Mouse (Mus musculus) forebrain, embryonic 10.5 days (tissue): ENCODE measurements around the gene Ctnnbip1. TPM values are rescaled to one million over a fixed set of nuclear protein-coding genes. Genes with fewer than 3 reads are reported as not detected.

Experiments used
- DNase-seq: peaks from one replicate; pipeline ENCODE4 v3.0.0-alpha.2; 2017; ENCODE audit warnings: low spot score; ENCODE audit errors: extremely low spot score
- H3K27ac ChIP-seq: fragments of 300-500 bp; sonication (generic); 2 replicates; pipeline ENCODE4 v1.5.1; 2016; ENCODE audit warnings: mild to moderate bottlenecking
- H3K27me3 ChIP-seq: fragments of 300-500 bp; sonication (generic); 2 replicates; pipeline ENCODE4 v1.6.1; 2016; ENCODE audit warnings: mild to moderate bottlenecking; ENCODE audit not compliant: poor library complexity, severe bottlenecking
- H3K36me3 ChIP-seq: fragments of 300-500 bp; sonication (generic); replicated peaks from 2 replicates; pipeline ENCODE4 v1.6.1; 2016; ENCODE audit warnings: mild to moderate bottlenecking, moderate library complexity
- H3K4me1 ChIP-seq: fragments of 300-500 bp; sonication (generic); 2 replicates; pipeline ENCODE4 v1.6.1; 2016
- H3K4me3 ChIP-seq: fragments of 300-500 bp; sonication (generic); 2 replicates; pipeline ENCODE4 v1.5.1; 2016; ENCODE audit warnings: mild to moderate bottlenecking, moderate library complexity
- H3K9me3 ChIP-seq: fragments of 300-500 bp; sonication (generic); 2 replicates; pipeline ENCODE4 v1.6.1; 2016; ENCODE audit warnings: mild to moderate bottlenecking, moderate library complexity
- WGBS: fragments of 180-500 bp; shearing (Covaris S2); methylation state at CpG from one replicate; pipeline ENCODE4 v1.1.7; 2016; 5-methylcytosine and 5-hydroxymethylcytosine counted together
- polyA plus RNA-seq: library from polyadenylated mRNA; unstranded; fragments of >200 nt; fragmentation: Nextera tagmentation; extraction: Ambion mirVana; gene quantifications from 2 replicates; pipeline ENCODE4 v1.2.1, GENCODE M21; 2016

Ctnnbip1 gene
- polyA plus RNA-seq, 1 experiment from 2014 or later, result 59.6 TPM

- DNase-seq, result no peak
- peaks cover 66% of the 10 kb centered on the region for H3K4me1 ChIP-seq
- WGBS, result 64% methylated on average over 6 of the region's 6 CpGs
Observed at GRCm38 (mm10) chr4:149568622-149569021, 50.6 kb downstream of the Ctnnbip1 start.

DNA sequence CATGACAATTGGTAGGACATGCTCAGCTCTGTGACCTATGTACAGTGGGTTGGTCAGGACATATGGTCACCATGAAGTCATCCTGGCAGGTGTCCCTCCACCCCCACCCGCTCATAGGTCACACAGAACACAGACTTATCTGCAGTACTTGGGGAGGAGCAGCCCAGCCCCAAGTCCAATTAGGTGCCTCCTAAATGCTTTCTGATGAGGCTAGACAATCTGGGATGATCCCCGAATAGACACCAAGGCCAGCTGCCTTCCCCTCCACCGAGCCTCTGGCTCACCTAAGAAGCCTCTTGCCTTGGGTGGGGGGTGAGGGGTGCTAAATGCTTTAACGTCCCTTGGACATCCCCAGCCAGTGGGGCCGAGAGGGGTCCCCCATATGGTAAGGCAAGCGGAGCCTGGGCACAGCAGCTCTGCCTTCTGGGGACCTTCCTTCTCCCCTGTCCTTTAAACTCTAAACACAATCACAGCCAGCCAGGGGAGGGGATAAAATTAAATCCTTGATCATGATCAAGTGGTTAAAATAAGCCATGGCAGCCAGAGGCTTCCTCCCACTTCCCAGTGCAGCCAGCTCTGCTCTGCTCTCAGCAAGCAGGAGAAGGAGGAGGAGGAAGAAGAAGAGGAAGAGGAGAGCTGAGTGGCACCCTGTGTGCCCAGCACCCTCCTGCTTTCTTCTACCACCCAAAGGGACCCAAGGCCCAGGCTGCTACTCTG lies 51.9 kb downstream of the Ctnnbip1 start:
- peaks cover 63% of the 10 kb centered on the region for H3K4me1 ChIP-seq
- no peak for DNase-seq
- no peak overlapping the region for H3K27ac ChIP-seq
- H3K9me3 ChIP-seq, result no peaks in the 10 kb centered on the region
- WGBS, result 84% methylated on average over 6 of the region's 6 CpGs
- H3K36me3 ChIP-seq, result peaks cover 14% of the 10 kb centered on the region
- no peak overlapping the region for H3K4me3 ChIP-seq
- peaks cover 29% of the 10 kb centered on the region for H3K27me3 ChIP-seq

More at GRCm38 (mm10) chr4:149568622-149569021, 50.6 kb downstream of the Ctnnbip1 start:
- Histone ChIP-seq H3K36me3 (peaks cover 21% of the 10 kb centered on the region), H3K27ac (no peak overlapping the region), H3K4me3 (no peak overlapping the region), H3K9me3 (no peaks in the 10 kb centered on the region), H3K27me3 (peaks cover 18% of the 10 kb centered on the region)

GRCm38 (mm10) chr4:149570498-149570863 lies 52.4 kb downstream of the Ctnnbip1 start:
- H3K4me1 ChIP-seq, result peaks cover 58% of the 10 kb centered on the region
- H3K36me3 ChIP-seq, result peaks cover 9% of the 10 kb centered on the region
- H3K9me3 ChIP-seq, result no peaks in the 10 kb centered on the region
- DNase-seq, result no peak
- WGBS, result 86% methylated on average over 4 of the region's 4 CpGs
- no peak overlapping the region for H3K4me3 ChIP-seq
- no peak overlapping the region for H3K27ac ChIP-seq
- peaks cover 29% of the 10 kb centered on the region for H3K27me3 ChIP-seq

DNA sequence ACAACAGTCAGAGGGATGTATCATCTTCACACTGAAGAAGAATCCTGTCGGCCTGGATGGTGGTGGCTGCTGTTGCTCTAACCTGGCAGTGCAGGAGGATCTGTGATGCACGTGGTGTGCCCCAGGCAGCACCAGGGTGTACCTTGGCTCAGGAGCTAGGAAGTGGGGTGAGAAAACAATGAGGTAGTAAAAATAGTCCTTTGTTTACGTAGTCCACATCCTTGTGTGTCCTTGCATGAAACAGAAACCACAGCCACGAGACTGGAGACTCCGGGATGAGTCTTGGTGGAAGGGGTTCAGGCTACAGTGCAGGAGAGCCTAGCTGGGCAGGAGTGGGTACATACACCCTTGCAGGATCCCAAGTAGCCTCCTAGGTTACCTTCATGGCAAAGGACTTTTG lies 53.2 kb downstream of the Ctnnbip1 start:
- no peaks in the 10 kb centered on the region for H3K9me3 ChIP-seq
- 0 out of 2 replicates have a peak, but pooled peaks cover 2% of the 10 kb centered on the region for H3K36me3 ChIP-seq
- DNase-seq, result no peak
- H3K4me3 ChIP-seq, result no peak overlapping the region
- H3K27ac ChIP-seq, result no peak overlapping the region
- WGBS, result 84% methylated on average over 5 of the region's 5 CpGs
- peaks cover 61% of the 10 kb centered on the region for H3K4me1 ChIP-seq
- H3K27me3 ChIP-seq, result peaks cover 26% of the 10 kb centered on the region

DNA sequence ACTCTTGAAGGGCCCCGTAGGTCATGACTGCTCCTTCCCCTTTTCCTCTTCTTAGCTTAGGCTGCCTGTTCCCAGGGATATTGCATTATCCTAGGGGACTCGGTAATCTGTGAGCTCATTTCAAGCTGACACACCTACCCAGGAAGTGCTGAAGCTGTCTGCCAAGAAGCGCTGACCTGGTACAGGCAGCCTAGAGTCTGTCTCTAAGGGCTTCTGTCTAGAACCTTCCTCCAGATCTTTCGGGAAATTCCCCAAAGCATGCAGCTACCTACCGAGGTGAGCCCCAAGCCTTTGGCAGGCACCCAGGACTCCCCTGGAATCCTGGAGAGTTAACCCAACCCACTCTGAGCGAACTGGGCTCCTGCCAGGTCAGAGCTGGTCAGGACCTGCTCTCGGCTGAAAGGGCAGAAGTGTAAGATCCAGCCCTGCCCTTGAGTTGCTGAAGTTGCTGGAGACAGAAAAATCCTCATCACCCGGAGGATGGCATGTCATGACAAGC lies 53.7 kb downstream of the Ctnnbip1 start:
- Histone ChIP-seq H3K27ac (no peak overlapping the region), H3K4me3 (no peak overlapping the region), H3K27me3 (peaks cover 30% of the 10 kb centered on the region), H3K9me3 (no peaks in the 10 kb centered on the region), H3K36me3 (no peaks in the 10 kb centered on the region), H3K4me1 (peaks cover 66% of the 10 kb centered on the region)
- no peak for DNase-seq
- WGBS, result 53% methylated on average over 8 of the region's 8 CpGs

DNA sequence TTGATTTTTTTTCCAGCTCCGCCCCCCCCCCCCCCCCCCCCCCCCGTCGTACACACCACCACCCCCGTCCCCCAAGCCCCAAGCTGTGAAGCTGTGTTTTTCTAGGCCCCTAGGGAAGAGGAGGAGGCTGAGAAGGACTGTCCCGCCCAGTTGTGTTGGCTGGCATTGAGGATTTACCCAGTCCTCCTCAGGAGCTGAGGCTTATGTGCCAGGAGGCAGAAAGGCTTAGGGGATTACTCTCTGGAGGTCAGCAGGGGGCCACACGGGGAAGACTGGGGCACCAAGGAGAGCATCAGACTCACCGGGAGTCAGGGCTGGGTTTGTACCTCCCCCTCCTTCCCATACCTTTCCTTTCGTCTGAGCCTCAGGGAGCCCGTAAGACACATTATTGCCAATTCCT lies 54.4 kb downstream of the Ctnnbip1 start:
- H3K9me3 ChIP-seq, result no peaks in the 10 kb centered on the region
- peaks cover 37% of the 10 kb centered on the region for H3K27me3 ChIP-seq
- WGBS, result 16% methylated on average over 8 of the region's 9 CpGs
- H3K36me3 ChIP-seq, result no peaks in the 10 kb centered on the region
- DNase-seq, result no peak
- peaks cover 67% of the 10 kb centered on the region for H3K4me1 ChIP-seq
- no peak overlapping the region for H3K27ac ChIP-seq
- no peak overlapping the region for H3K4me3 ChIP-seq

GRCm38 (mm10) chr4:149572851-149573250 lies 54.8 kb downstream of the Ctnnbip1 start:
- Histone ChIP-seq H3K9me3 (no peaks in the 10 kb centered on the region), H3K27me3 (peaks cover 41% of the 10 kb centered on the region), H3K36me3 (no peaks in the 10 kb centered on the region), H3K4me1 (peaks cover 65% of the 10 kb centered on the region), H3K27ac (no peak overlapping the region), H3K4me3 (no peak overlapping the region)
- 60% methylated on average over 8 of the region's 8 CpGs for WGBS
- DNase-seq, result no peak

GRCm38 (mm10) chr4:149574391-149574821 lies 56.4 kb downstream of the Ctnnbip1 start:
- no peak for DNase-seq
- Histone ChIP-seq H3K27ac (no peak overlapping the region), H3K4me1 (peaks cover 65% of the 10 kb centered on the region), H3K4me3 (no peak overlapping the region), H3K27me3 (peaks cover 53% of the 10 kb centered on the region), H3K9me3 (no peaks in the 10 kb centered on the region), H3K36me3 (no peaks in the 10 kb centered on the region)
- WGBS, result 74% methylated on average over 14 of the region's 14 CpGs

DNA sequence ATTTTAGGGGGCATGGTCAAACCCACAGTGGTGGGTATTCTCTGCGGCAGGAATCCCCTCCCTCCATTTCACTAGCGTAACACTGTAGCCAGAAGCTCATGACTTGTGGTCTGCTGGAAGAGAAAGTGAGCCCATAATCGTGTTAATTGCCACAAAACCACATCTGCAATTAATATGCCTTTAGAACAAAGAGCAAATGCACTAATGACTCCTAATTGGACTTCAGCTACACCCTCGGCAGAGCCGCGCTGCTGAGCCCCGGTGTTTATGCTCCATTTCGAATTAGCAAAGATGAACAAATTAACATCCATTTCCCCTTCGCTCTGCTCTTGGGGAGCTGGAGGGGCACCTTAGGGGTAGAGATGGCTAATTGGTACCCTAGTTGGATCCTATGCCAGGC lies 58.0 kb downstream of the Ctnnbip1 start:
- H3K4me1 ChIP-seq, result peaks cover 57% of the 10 kb centered on the region
- 85% methylated on average over 9 of the region's 9 CpGs for WGBS
- no peaks in the 10 kb centered on the region for H3K36me3 ChIP-seq
- H3K27ac ChIP-seq, result no peak overlapping the region
- no peak for DNase-seq
- H3K4me3 ChIP-seq, result no peak overlapping the region
- no peaks in the 10 kb centered on the region for H3K9me3 ChIP-seq
- peaks cover 59% of the 10 kb centered on the region for H3K27me3 ChIP-seq

GRCm38 (mm10) chr4:149576993-149577548 lies 59.0 kb downstream of the Ctnnbip1 start:
- H3K27ac ChIP-seq, result peak overlapping the region; percentile 31; the same call in 1 of the 2 replicates
- H3K27me3 ChIP-seq, result peaks cover 58% of the 10 kb centered on the region
- no peaks in the 10 kb centered on the region for H3K9me3 ChIP-seq
- peaks cover 47% of the 10 kb centered on the region for H3K4me1 ChIP-seq
- DNase-seq, result no peak
- 32% methylated on average over 4 of the region's 4 CpGs for WGBS
- no peaks in the 10 kb centered on the region for H3K36me3 ChIP-seq
- no peak overlapping the region for H3K4me3 ChIP-seq

DNA sequence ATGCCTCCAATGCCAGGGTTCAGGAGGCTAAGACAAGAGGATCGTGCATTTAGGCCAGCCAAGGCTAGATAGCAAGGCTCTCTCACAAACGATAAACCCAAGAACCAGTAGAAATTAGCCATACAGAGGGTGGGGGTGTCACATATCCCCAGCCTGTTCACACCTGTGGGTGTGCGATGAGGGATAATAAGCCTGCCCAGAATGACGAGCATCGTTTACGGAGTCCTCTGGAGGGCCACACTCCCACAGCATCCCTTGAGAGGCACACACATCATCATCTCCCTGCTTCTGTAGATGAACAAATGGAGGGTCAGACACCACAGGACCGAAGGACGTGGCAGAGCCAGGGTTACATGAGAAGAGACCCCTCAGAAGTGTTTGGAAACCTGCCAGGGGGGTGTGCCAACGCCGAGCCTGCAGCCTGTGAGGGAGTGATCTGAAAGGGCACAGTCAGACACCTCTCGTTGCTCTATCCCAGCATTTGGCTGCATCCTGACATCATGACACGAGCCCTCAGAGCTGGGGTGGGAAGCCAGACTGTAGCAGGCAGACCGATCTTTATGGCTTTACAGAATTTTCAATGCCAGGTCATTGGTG lies 60.1 kb downstream of the Ctnnbip1 start:
- no peaks in the 10 kb centered on the region for H3K36me3 ChIP-seq
- no peak overlapping the region for H3K27ac ChIP-seq
- no peak for DNase-seq
- 84% methylated on average over 13 of the region's 13 CpGs for WGBS
- peaks cover 40% of the 10 kb centered on the region for H3K4me1 ChIP-seq
- H3K4me3 ChIP-seq, result no peak overlapping the region
- no peaks in the 10 kb centered on the region for H3K9me3 ChIP-seq
- peaks cover 59% of the 10 kb centered on the region for H3K27me3 ChIP-seq

- H3K27me3 ChIP-seq, result peaks cover 65% of the 10 kb centered on the region
- H3K4me1 ChIP-seq, result peaks cover 40% of the 10 kb centered on the region
- H3K9me3 ChIP-seq, result no peaks in the 10 kb centered on the region
- H3K27ac ChIP-seq, result no peak overlapping the region
- H3K4me3 ChIP-seq, result no peak overlapping the region
- DNase-seq, result no peak
- no peaks in the 10 kb centered on the region for H3K36me3 ChIP-seq
- 48% methylated on average over 7 of the region's 7 CpGs for WGBS
Observed at GRCm38 (mm10) chr4:149578831-149579230, 60.8 kb downstream of the Ctnnbip1 start.

GRCm38 (mm10) chr4:149585236-149585635 lies 67.2 kb downstream of the Ctnnbip1 start:
- H3K4me3 ChIP-seq, result no peak overlapping the region
- H3K9me3 ChIP-seq, result no peaks in the 10 kb centered on the region
- WGBS, result 90% methylated on average over 8 of the region's 8 CpGs
- no peak overlapping the region for H3K27ac ChIP-seq
- H3K27me3 ChIP-seq, result peaks cover 80% of the 10 kb centered on the region
- H3K4me1 ChIP-seq, result peaks cover 37% of the 10 kb centered on the region
- DNase-seq, result no peak
- H3K36me3 ChIP-seq, result no peaks in the 10 kb centered on the region
